Mouse (Mus musculus) large intestine, adult 2 months (tissue): ENCODE measurements around the gene Gm16867. TPM values are rescaled to one million over a fixed set of nuclear protein-coding genes. Genes with fewer than 3 reads are reported as not detected.
"Not testable (repeated sequence)": the region's sequence is repeated elsewhere in the genome, so short reads cannot be mapped to it uniquely, and the experiment has no call there.

Source experiments
- DNase-seq: peaks from one replicate; pipeline ENCODE4 v3.0.0-alpha.2; 2012; ENCODE audit warnings: low read depth, low spot score
- WGBS: fragments of 180-500 bp; shearing (Covaris S2); methylation state at CpG from one replicate; pipeline ENCODE4 v1.1.7; 2018; 5-methylcytosine and 5-hydroxymethylcytosine counted together
- polyA plus RNA-seq: library from polyadenylated mRNA; depleted of rRNA; stranded (reverse); fragments of >200 nt; gene quantifications from 2 replicates; pipeline ENCODE4 v1.2.3, GENCODE M21; 2012; rRNA removed

Gm16867 gene
- polyA plus RNA-seq = 5.0 and 15.3 TPM in 2 replicates

DNA sequence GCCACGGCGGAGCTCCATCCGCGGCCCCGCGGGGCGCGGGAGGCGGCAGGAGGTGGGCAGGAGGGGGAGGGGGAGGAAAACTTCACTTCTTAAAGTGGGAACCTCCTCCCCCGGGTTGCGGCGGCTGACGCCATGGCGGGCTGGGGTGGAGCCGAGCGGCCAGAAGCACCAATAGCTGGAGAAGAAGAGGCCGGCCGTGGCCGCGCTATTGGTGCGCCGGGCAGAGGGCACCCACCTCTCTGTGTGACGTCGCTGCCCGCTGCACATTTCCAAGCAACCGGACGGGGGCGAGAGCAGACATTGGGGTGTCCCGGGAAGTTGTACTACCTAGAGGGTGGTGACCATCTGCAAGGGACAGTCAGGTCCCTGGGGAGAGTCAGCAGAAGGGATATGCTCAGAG is at the start of gene Gm16867:
TSS of gene Gm16867 (minus strand) at position 189 of the 400 bp plus-strand sequence.
- WGBS = no CpG with 5 or more reads among the region's 29 CpGs

DNA sequence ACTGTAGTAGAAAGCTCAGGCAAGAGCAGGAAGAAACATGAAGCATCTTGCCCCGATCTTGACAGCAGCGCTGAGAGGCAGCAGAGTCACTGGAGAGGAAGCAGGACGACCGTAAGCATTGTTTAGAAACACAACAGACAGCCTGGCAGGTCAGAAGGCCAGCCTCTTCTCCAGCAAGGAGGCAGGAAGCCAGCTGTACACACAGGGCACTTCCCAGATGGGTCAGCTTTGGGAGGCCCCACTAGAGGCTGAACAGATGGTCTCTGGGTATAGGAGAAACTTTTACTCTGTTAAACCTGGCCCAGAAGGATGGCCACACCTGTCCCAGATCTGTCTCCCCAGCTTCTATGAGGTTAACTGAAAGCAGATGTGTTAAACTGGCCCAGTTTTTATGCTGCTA is 44.1 kb upstream of the Gm16867 start:
- no CpG with 5 or more reads among the region's 4 CpGs for WGBS
- DNase-seq = not testable (repeated sequence)

More for the DNA sequence above, at the start of gene Gm16867:
- not testable (repeated sequence) for DNase-seq

DNA sequence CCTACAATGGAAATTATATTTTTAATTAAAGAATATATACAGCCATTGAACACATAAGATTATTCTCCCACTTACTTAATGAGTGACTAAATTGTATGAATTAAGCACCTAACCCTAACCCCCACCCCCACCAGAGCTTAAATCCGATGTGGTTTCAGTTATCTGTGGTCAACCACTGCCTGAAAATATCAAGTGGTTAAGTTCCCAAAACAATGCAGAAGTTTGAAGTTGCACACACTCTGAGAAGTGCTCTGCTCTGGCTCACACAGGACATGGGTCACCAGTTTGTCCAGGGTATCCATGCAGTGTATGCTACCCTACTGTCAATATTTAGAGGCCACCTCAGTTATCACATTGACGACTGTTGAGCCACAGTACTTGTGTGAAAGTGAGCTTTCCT is 41.9 kb upstream of the Gm16867 start:
- no CpG with 5 or more reads among the region's 2 CpGs for WGBS
- DNase-seq = not testable (repeated sequence)

DNA sequence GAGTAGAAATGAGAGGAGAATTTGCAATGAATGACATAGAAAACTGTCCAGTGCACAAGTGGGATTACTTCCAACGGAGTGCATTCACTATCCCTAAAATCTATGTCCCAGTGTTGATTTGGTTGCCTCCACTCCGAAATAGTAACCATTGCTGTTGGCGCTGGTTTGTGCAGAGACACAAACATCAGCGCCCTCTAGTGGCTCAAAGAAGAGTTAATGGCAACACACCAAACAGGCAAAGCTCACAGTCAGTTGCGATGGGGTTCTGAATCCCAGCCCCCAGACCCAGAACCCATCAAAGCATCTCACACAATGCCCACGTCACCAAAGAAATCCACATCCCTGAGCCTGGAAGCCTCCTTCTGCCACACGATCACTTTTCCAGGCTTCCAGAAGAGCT is 40.9 kb upstream of the Gm16867 start:
- WGBS = no CpG with 5 or more reads among the region's 7 CpGs
- DNase-seq = not testable (repeated sequence)

DNA sequence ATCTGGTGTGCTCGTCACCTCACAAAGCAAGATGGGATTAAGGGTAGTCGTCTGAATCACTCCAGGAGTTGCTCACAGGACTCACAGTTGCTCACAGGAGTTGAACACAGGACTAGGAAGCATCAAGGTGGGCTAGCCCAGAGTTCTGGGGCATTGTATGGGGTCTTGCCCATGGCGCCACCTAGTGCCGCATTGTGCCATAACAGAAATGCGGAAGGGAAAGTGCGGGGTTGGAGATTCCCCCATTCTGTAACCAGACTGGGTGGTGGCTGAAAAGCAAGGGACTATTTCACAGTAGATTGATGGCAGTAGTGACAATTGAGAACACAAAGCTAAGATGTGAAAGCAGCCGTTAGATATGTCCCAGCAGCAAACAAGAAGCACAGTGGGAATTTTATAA is 39.5 kb upstream of the Gm16867 start:
- not testable (repeated sequence) for DNase-seq
- WGBS = no CpG with 5 or more reads among the region's 7 CpGs

DNA sequence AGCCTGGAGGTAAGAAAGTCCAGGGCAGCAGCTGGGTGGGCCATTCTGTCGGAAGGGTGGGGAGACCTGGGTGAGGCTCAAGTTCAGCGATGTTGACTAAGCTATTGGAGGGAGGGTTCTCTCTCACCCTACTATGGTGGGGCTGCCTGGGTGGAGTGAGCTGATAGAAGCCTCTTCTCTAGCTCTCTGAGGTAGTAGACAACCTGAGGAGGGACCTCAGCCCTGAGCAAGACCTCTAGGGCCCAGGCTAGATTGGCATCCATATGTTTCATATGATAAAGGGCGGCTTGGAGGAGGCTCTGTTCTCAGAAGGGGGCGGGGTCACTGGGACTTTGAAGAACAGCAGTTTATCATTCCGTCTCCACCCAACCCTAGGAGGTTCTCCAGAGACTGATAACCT is 37.0 kb upstream of the Gm16867 start:
- no CpG with 5 or more reads among the region's 5 CpGs for WGBS
- DNase-seq = not testable (repeated sequence)

DNA sequence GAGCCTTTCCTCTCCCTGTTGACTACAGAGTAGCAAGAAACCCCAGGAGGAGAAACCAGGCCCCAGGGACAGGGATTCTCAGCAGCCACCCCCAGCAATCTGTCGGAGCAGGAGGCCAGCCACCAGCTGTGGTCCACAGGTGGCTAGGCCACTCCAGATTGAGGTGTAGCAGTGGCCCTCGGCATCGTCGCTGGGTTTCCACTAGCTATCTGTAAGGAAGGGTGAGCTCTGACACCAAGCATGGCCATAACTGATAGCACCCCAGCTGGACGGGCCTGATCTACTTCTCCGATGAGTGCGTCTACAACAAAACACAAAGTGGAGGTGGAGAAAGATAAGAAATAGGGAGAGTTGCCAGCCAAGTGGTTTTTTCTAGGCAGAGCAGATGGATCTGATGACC is 33.4 kb upstream of the Gm16867 start:
- not testable (repeated sequence) for DNase-seq
- WGBS = no CpG with 5 or more reads among the region's 7 CpGs

DNA sequence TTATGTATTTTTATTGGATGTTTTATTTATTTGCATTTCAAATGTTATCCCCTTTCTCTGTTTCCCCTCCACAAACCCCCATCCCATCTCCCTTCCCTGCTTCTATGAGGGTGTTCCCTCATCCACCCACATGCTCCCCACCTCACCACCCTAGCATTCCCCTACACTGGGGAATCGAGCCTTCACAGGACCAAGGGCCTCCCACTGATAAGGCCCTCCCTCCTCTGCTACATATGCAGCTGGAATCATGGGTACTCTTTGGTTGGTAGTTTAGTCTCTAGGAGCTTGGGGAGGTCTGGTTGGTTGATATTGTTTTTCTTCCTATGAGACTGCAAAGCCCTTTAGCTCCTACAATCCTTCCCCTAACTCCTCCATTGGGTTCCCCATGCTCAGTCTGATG is 23.0 kb upstream of the Gm16867 start:
- DNase-seq = not testable (repeated sequence)
- WGBS = no CpG with 5 or more reads among the region's 1 CpGs

DNA sequence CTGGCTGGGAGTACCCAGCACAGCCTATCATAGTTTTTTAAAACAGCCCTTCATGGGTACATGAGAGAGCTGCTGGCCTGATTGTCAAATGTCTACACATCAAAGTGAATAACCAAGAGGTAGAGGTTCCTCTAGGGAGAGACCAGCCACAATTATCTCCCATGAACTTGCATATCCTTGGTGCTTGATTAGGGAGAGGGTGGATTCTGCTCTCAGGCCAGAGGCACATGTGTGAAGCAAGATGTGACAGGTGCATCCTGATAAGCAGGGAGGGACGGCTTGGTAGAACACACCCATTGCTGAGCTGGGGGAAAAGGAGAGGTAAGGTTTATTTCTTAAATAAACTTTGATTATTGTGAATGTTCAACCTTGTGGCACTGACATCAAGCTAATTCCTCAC is 19.8 kb upstream of the Gm16867 start:
- not testable (repeated sequence) for DNase-seq
- WGBS = no CpG with 5 or more reads among the region's 1 CpGs

DNA sequence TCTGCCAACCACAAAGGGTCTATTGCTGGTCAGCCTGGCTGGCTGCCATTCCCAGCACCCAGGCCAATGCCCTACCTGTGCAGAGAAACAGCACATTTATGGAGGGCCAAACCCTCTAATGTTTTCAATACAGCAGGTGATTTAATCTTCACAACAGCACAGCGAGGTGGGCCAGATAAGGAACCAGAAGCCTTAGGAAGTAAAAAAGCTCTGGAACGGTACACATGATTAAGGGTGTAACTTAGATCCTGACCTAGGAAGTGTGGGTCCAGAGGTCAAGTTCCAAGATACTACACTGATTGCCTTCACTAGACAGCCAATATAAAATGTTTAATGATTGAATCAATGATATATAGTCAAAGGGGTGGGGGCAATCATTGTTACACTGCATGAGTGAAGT is 17.6 kb upstream of the Gm16867 start:
- DNase-seq = not testable (repeated sequence)
- WGBS = no CpG with 5 or more reads among the region's 2 CpGs

DNA sequence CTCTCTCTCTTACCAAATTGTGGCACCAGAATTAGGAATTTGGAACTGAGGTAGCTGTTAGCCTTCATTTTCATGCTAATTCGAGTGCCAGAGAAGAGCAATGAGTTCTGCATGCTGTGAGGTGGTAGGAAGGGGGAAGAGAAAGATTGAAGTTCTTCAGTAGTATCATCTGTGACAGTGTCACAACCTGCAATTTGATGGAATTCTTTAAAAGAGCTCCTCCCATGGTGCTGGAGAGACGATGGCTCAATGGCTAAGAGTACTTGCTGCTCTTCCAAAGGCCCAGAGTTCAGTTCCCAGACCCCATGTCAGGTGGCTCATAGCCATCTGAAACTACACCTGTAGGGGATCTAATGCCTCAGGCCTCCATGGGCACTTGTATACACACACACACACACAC is 9.3 kb upstream of the Gm16867 start, which contains the start of gene Gm27179:
TSS of gene Gm27179 (minus strand) at position 101 of the 400 bp plus-strand sequence.
- not testable (repeated sequence) for DNase-seq
- WGBS = no CpG with 5 or more reads among the region's 2 CpGs

DNA sequence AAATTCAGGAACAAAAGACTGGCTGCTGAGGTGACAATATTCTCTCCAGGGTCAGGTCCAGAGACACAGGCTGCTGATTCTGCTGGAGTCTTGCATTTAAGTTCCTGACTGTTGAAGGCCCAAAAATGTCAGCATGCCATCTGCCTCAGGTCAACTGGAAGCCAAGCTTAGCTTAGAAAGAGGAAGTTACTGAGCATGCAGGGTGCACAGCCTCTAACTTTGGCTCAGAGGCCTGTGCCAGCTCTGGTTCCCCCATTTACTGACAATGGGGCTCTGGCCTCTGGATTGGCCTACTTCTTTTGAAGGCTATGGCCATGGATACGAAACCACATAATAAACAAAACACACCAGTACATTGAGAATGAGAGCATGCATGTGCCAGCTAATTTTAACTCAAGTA is 3.8 kb upstream of the Gm16867 start:
- no CpG with 5 or more reads among the region's 1 CpGs for WGBS
- DNase-seq = not testable (repeated sequence)

DNA sequence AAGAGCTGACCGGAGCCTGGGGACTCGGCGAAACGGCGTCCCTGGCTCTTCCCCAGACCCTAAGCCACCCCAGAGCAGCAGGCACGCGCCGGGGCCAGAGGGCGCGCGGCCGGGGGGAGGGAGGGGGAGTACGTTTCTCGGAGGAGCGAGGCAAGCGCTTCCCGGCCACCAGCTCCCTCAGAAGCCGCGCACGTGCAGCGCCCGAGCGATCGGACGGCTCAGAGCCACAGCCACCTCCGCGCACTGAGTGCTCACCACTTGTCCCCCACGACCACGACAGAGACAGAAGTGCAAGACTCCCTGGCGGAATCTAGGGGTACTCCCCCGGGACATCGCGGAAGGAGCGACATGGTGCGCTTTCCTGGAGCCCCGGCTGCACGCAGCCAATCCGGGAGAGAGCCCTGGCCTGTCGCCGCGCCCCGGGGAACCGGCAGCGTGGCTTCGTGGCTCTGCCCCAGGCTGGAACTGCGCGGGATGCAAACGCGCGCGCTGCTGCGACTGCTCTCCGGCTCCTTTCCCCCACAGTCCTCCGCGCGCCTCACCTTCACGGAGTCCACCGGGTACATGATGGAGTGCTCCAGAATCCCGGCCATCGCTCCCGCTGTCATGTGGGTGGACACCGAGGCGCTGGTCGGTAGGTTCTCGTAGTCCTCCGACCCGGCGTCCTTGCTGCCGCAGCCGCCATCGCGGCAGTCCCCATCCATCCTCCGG is 567 bp downstream of the Gm16867 start:
- no CpG with 5 or more reads among the region's 73 CpGs for WGBS

DNA sequence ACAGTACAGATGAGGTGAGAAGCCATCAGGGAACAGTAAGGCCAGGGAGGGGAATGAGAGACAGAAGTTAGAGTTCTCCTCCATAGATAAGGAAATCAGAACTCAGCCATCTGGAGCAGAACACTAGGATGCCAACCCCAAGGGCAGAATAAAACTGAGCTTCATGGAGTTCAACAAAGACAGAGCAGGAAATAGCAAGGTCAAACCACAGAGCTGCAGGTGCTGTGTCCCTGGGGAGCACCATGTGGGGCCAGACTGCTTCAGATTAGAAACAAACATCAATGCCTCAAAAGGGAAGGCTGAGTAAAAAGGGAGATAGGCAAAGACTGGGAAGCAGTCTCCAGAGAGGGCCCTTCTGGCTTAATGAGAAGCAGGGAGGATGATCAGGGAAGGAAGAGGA is 6.9 kb downstream of the Gm16867 start:
- not testable (repeated sequence) for DNase-seq

More for the DNA sequence above, 567 bp downstream of the Gm16867 start:
- not testable (repeated sequence) for DNase-seq

DNA sequence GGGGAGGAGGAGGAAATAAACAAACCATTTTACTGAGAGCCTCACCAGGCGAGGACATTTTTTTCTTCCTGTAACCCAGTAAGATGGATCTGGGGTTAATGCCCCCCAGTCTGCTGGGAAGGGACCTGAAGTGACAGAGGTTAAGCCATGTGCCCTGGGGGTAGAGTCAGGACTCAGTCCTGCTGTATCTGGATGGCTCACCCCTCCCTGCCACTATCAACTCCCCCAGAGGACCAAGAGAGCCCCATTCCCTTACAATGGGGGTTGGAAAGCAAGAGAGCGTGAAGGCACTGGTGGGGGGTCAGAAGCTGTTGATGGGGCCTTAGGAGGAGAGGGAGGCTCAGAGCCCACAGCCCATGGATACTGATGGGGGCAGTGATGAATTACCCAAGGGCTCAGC is 8.2 kb downstream of the Gm16867 start:
- no CpG with 5 or more reads among the region's 2 CpGs for WGBS
- DNase-seq = not testable (repeated sequence)

DNA sequence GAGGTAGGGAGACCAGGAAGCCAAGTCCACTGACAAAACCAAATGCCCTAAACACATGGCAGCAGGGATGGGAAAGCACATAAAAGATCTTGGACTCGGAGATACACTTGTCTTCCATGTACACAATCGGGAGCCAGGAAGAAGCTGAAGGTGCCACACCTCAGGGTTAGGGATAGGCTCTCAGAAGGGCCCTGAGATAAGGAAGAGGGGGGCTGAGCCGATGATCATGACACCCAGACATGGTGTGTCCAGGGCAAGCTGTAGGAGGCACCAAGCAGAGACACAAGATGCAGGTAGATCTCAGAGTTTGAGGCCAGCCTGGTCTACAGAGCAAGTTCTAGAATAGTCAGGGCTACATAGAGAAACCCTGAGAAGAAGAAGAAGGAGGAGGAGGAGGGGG is 8.6 kb downstream of the Gm16867 start:
- WGBS = no CpG with 5 or more reads among the region's 3 CpGs
- DNase-seq = not testable (repeated sequence)

DNA sequence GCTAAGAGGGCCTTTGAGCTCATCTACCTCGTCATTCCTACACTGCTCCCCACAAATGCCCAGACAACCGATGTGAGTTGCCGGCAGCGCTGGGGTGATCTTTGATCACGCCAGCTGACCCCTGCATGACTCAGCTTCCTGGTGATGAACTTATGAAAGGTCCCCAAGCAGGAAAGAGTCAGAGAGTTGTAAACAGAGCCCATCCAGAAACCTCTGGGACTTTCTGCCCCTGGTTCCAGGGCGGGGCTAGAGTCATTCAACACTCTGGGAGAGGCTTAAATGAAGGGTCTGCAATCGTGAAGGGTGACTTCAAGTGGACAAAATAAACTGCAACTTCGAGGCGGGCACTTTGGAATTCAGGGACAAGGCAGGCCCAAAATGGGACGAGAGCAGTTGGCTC is 15.2 kb downstream of the Gm16867 start:
- no CpG with 5 or more reads among the region's 10 CpGs for WGBS
- not testable (repeated sequence) for DNase-seq

DNA sequence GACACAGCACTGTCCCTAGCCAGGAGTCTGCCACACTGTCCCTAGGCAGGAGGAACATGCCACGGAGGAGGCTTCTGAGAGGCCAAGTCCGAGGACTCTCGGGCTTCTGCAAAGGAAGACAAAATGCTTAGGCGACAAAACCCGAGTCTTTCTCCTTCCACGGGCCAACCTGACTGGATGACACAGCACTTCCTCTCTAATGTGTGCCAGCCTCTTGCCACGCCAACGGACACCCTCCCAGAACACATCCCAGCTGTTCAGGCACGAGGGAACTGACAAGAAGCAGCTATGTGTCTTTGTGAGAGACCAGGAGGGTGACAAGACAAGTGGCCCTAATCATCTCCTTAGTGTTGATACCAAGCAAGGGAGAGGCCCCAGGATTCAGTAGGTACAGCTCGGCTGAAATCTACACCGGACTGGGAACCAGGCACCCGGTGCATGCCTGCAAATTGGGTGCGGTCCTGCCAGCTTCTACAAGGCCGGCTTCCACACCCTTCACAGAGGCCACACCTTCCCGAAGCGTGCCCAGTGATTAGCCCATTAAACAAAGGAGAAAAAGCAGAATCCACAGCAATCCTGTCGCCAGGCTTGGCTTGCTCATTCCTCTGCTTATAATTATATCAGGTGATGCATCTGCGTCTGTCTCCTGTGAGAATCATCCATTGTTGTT is 17.6 kb downstream of the Gm16867 start:
- not testable (repeated sequence) for DNase-seq
- WGBS = no CpG with 5 or more reads among the region's 18 CpGs

DNA sequence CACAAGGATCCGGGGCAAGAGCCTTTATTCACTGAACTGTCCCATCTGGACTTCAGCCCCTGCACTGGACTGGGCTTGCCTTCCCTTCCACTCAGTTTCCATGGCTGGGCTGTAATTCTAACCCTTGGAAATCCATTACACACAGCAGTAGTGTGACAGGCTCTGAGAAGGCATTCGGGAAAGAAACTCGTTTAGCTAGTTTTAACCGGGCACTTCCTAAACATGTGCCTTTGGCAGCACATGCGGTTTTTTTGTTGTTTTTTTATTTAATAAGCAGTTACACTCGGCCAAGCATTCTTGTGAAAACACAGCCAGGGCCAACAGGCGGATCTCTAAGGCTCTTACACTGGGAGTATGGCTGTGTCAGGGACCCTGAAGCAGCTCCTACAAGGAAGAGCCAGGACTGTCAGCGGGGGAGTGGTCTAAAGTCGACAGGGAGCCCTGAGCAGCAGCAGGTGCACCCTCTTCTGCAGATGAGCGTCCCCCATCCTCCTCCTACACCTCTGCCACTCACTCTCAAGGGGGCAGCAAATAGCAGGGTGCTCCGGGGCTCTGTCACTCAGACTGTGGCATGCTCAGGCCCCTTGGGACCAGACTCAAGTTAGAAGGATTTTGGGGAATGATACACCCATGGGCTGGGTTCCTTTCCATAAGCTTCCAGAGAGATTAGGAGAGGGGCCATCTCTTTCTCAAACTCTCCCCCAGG is 29.1 kb downstream of the Gm16867 start:
- not testable (repeated sequence) for DNase-seq
- no CpG with 5 or more reads among the region's 11 CpGs for WGBS

DNA sequence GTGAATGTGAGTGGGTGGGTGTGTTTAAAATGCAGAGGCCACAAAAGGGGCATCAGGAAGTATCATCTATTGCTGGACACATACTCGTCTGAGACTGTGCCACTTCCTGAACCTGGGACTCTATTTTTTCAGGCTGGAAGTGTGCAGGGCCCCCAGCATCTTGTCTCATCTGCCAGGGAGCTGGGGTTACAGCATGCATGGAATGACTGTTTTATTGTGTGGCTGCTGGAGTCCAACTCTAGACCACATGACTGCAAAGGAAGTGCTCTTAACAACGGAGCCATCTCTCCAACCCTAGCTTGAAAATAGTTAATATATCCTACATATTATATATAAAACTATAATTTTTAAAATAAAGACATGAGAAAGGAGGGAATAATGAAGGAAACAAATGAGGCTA is 29.8 kb downstream of the Gm16867 start:
- no CpG with 5 or more reads among the region's 2 CpGs for WGBS
- not testable (repeated sequence) for DNase-seq
